Mouse (Mus musculus): Measurements from ENCODE around the gene Csnk1g1.

Gene Csnk1g1

GRCm38 (mm10) chr9:65908394-65909300 is at the start of gene Csnk1g1, which contains the start of gene Trip4:
Gene Csnk1g1, plus strand, starts transcription at chr9:65908924.
Gene Trip4, minus strand, starts transcription at chr9:65908794.
- in situ Hi-C loops (cut with MboI) = no loop called here

GRCm38 (mm10) chr9:65859656-65860055 is 49.1 kb upstream of the Csnk1g1 start:
- in situ Hi-C loops (cut with MboI) = no loop called here

- in situ Hi-C loops (cut with MboI) = no loop called here
Observed at GRCm38 (mm10) chr9:65884564-65885315, 24.0 kb upstream of the Csnk1g1 start.

GRCm38 (mm10) chr9:65890143-65890628 is 18.5 kb upstream of the Csnk1g1 start, which contains the start of gene Pclaf:
Gene Pclaf, plus strand, starts transcription at chr9:65890237.
- in situ Hi-C loops (cut with MboI) = no loop called here

- in situ Hi-C loops (cut with MboI) = no loop called here
Observed at GRCm38 (mm10) chr9:65891126-65891525, 17.6 kb upstream of the Csnk1g1 start.

- in situ Hi-C loops (cut with MboI) = no loop called here
Observed at GRCm38 (mm10) chr9:65896977-65897376, 11.7 kb upstream of the Csnk1g1 start.

- in situ Hi-C loops (cut with MboI) = no loop called here
Observed at GRCm38 (mm10) chr9:65902879-65903278, 5.8 kb upstream of the Csnk1g1 start.

- in situ Hi-C loops (cut with MboI) = no loop called here
Observed at GRCm38 (mm10) chr9:65903419-65903818, 5.3 kb upstream of the Csnk1g1 start.

GRCm38 (mm10) chr9:65909301-65909801 is 627 bp downstream of the Csnk1g1 start:
- in situ Hi-C loops (cut with MboI) = no loop called here

- in situ Hi-C loops (cut with MboI) = no loop called here
Observed at GRCm38 (mm10) chr9:65909837-65910236, 1.1 kb downstream of the Csnk1g1 start.

GRCm38 (mm10) chr9:65913976-65914375 is 5.3 kb downstream of the Csnk1g1 start:
- in situ Hi-C loops (cut with MboI) = no loop called here

- in situ Hi-C loops (cut with MboI) = no loop called here
Observed at GRCm38 (mm10) chr9:65917015-65917414, 8.3 kb downstream of the Csnk1g1 start.

- in situ Hi-C loops (cut with MboI) = no loop called here
Observed at GRCm38 (mm10) chr9:65928456-65928855, 19.7 kb downstream of the Csnk1g1 start.

GRCm38 (mm10) chr9:65929826-65930225 is 21.1 kb downstream of the Csnk1g1 start:
- in situ Hi-C loops (cut with MboI) = no loop called here

GRCm38 (mm10) chr9:65937566-65937965 is 28.8 kb downstream of the Csnk1g1 start:
- in situ Hi-C loops (cut with MboI) = no loop called here

- in situ Hi-C loops (cut with MboI) = no loop called here
Observed at GRCm38 (mm10) chr9:65951082-65951587, 42.4 kb downstream of the Csnk1g1 start.

- in situ Hi-C loops (cut with MboI) = no loop called here
Observed at GRCm38 (mm10) chr9:65970009-65970408, 61.3 kb downstream of the Csnk1g1 start.

- in situ Hi-C loops (cut with MboI) = no loop called here
Observed at GRCm38 (mm10) chr9:65973206-65973605, 64.5 kb downstream of the Csnk1g1 start.

GRCm38 (mm10) chr9:65975886-65976285 is 67.2 kb downstream of the Csnk1g1 start:
- in situ Hi-C loops (cut with MboI) = no loop called here

GRCm38 (mm10) chr9:65982841-65983240 is 74.1 kb downstream of the Csnk1g1 start:
- in situ Hi-C loops (cut with MboI) = no loop called here

GRCm38 (mm10) chr9:65987021-65987420 is 78.3 kb downstream of the Csnk1g1 start:
- in situ Hi-C loops (cut with MboI) = no loop called here

Data from mature B cell (primary cell).